Mouse (Mus musculus): ENCODE data around the gene D930048N14Rik. TPM values are rescaled to one million over a fixed set of nuclear protein-coding genes. Genes with fewer than 3 reads are reported as not detected.
"Not testable (repeated sequence)": the region's sequence is repeated elsewhere in the genome, so short reads cannot be mapped to it uniquely, and the experiment has no call there.

D930048N14Rik gene
- polyA plus RNA-seq, 1 experiment from 2014 or later: 1.2 TPM

- Histone ChIP-seq H3K9ac (peak overlapping the region; percentile 42; the same call in 1 of the 2 replicates), H3K4me2 (peak overlapping the region; percentile 60), H3K4me1 (replicated peaks) (peaks cover 25% of the 10 kb centered on the region)
- 95% methylated on average over 7 of the region's 7 CpGs for WGBS
- not testable (repeated sequence) for H3K36me3 ChIP-seq; H3K27ac ChIP-seq (replicated peaks); H3K9me3 ChIP-seq; ATAC-seq (ENCODE audit: low FRiP score, low read depth); H3K4me3 ChIP-seq; H3K27me3 ChIP-seq
Measured at GRCm38 (mm10) chr11:51616113-51616512, 34.6 kb upstream of the D930048N14Rik start.

- 3% methylated on average over 4 of the region's 4 CpGs for WGBS
- no peak overlapping the region for H3K27ac ChIP-seq (replicated peaks)
- 0 out of 2 replicates have a peak, but pooled peaks cover under 1% of the 10 kb centered on the region for H3K36me3 ChIP-seq
- peaks cover 25% of the 10 kb centered on the region for H3K4me1 ChIP-seq (replicated peaks)
- H3K4me2 ChIP-seq: no peak overlapping the region
- H3K9ac ChIP-seq: no peak overlapping the region
- H3K9me3 ChIP-seq: no peaks in the 10 kb centered on the region
- no peak for ATAC-seq (ENCODE audit: low FRiP score, low read depth)
- no peak overlapping the region for H3K4me3 ChIP-seq
- no peaks in the 10 kb centered on the region for H3K27me3 ChIP-seq
Measured at GRCm38 (mm10) chr11:51617693-51618092, 33.1 kb upstream of the D930048N14Rik start.

- 45% methylated on average over 8 of the region's 8 CpGs for WGBS
- Histone ChIP-seq H3K9ac (no peak overlapping the region), H3K27ac (replicated peaks) (no peak overlapping the region), H3K4me3 (peak overlapping the region; percentile 77), H3K36me3 (peaks cover 13% of the 10 kb centered on the region), H3K9me3 (no peaks in the 10 kb centered on the region), H3K4me1 (replicated peaks) (peaks cover 25% of the 10 kb centered on the region), H3K4me2 (peak overlapping the region; percentile 75), H3K27me3 (no peaks in the 10 kb centered on the region)
- ATAC-seq (ENCODE audit: low FRiP score, low read depth): no peak; the same call in 1 of the 2 replicates
Measured at GRCm38 (mm10) chr11:51618894-51619408, 31.8 kb upstream of the D930048N14Rik start.

GRCm38 (mm10) chr11:51619409-51620060 lies 31.2 kb upstream of the D930048N14Rik start, which contains the start of gene Nhp2:
Gene Nhp2, plus strand, starts transcription at chr11:51619735.
- under 1% methylated on average over 51 of the region's 51 CpGs for WGBS
- peaks cover 25% of the 10 kb centered on the region for H3K4me1 ChIP-seq (replicated peaks)
- peak within 1 kb of the TSS; percentile 77 for H3K4me3 ChIP-seq
- no peaks in the 10 kb centered on the region for H3K27me3 ChIP-seq
- H3K4me2 ChIP-seq: peak within 1 kb of the TSS; percentile 75
- no peaks in the 10 kb centered on the region for H3K9me3 ChIP-seq
- H3K36me3 ChIP-seq: peaks cover 19% of the 10 kb centered on the region
- H3K9ac ChIP-seq: peak within 1 kb of the TSS; percentile 55
- H3K27ac ChIP-seq (replicated peaks): 0 out of 2 replicates have a peak within 1 kb of the TSS, but pooled peaks have one; percentile 7
- ATAC-seq (ENCODE audit: low FRiP score, low read depth): peak; percentile 95

- 2% methylated on average over 11 of the region's 11 CpGs for WGBS
- H3K4me3 ChIP-seq: peak overlapping the region; percentile 77
- no peak for ATAC-seq (ENCODE audit: low FRiP score, low read depth)
- no peaks in the 10 kb centered on the region for H3K27me3 ChIP-seq
- peak overlapping the region; percentile 75 for H3K4me2 ChIP-seq
- H3K9ac ChIP-seq: peak overlapping the region; percentile 55
- H3K27ac ChIP-seq (replicated peaks): 0 out of 2 replicates have a peak overlapping the region, but pooled peaks have one; percentile 7
- H3K36me3 ChIP-seq: peaks cover 25% of the 10 kb centered on the region
- H3K4me1 ChIP-seq (replicated peaks): peaks cover 23% of the 10 kb centered on the region
- H3K9me3 ChIP-seq: no peaks in the 10 kb centered on the region
Measured at GRCm38 (mm10) chr11:51620084-51620483, 30.7 kb upstream of the D930048N14Rik start.

- Histone ChIP-seq H3K36me3 (peaks cover 39% of the 10 kb centered on the region), H3K4me3 (no peak overlapping the region), H3K4me1 (replicated peaks) (peaks cover 14% of the 10 kb centered on the region), H3K27me3 (no peaks in the 10 kb centered on the region), H3K9me3 (no peaks in the 10 kb centered on the region), H3K4me2 (no peak overlapping the region), H3K9ac (no peak overlapping the region), H3K27ac (replicated peaks) (no peak overlapping the region)
- WGBS: 89% methylated on average over 2 of the region's 2 CpGs
- ATAC-seq (ENCODE audit: low FRiP score, low read depth): no peak
Measured at GRCm38 (mm10) chr11:51621776-51622175, 29.0 kb upstream of the D930048N14Rik start.

- no peaks in the 10 kb centered on the region for H3K27me3 ChIP-seq
- H3K36me3 ChIP-seq: peaks cover 51% of the 10 kb centered on the region
- WGBS: 92% methylated on average over 7 of the region's 7 CpGs
- no peak overlapping the region for H3K9ac ChIP-seq
- H3K4me3 ChIP-seq: no peak overlapping the region
- peaks cover 14% of the 10 kb centered on the region for H3K4me1 ChIP-seq (replicated peaks)
- no peak overlapping the region for H3K27ac ChIP-seq (replicated peaks)
- no peak for ATAC-seq (ENCODE audit: low FRiP score, low read depth)
- no peak overlapping the region for H3K4me2 ChIP-seq
- no peaks in the 10 kb centered on the region for H3K9me3 ChIP-seq
Measured at GRCm38 (mm10) chr11:51622971-51623491, 27.7 kb upstream of the D930048N14Rik start.

GRCm38 (mm10) chr11:51625187-51625820 lies 25.4 kb upstream of the D930048N14Rik start:
- WGBS: 88% methylated on average over 5 of the region's 5 CpGs
- Histone ChIP-seq H3K4me2 (no peak overlapping the region), H3K4me1 (replicated peaks) (peaks cover 8% of the 10 kb centered on the region), H3K27me3 (no peaks in the 10 kb centered on the region), H3K27ac (replicated peaks) (no peak overlapping the region), H3K9me3 (no peaks in the 10 kb centered on the region), H3K36me3 (peaks cover 61% of the 10 kb centered on the region), H3K4me3 (no peak overlapping the region), H3K9ac (no peak overlapping the region)
- ATAC-seq (ENCODE audit: low FRiP score, low read depth): no peak

GRCm38 (mm10) chr11:51627425-51627824 lies 23.3 kb upstream of the D930048N14Rik start:
- Histone ChIP-seq H3K4me2 (no peak overlapping the region), H3K27ac (replicated peaks) (no peak overlapping the region), H3K36me3 (peaks cover 61% of the 10 kb centered on the region), H3K27me3 (no peaks in the 10 kb centered on the region), H3K4me3 (no peak overlapping the region), H3K9me3 (no peaks in the 10 kb centered on the region), H3K9ac (no peak overlapping the region), H3K4me1 (replicated peaks) (peaks cover under 1% of the 10 kb centered on the region; the same call in 1 of the 2 replicates)
- 92% methylated on average over 9 of the region's 9 CpGs for whole genome bisulfite sequencing
- no peak for ATAC-seq (ENCODE audit: low FRiP score, low read depth)

GRCm38 (mm10) chr11:51627907-51628306 lies 22.8 kb upstream of the D930048N14Rik start:
- Histone ChIP-seq H3K36me3 (peaks cover 58% of the 10 kb centered on the region), H3K4me1 (replicated peaks) (peaks cover 3% of the 10 kb centered on the region; the same call in 1 of the 2 replicates), H3K4me3 (no peak overlapping the region), H3K27me3 (no peaks in the 10 kb centered on the region), H3K9me3 (no peaks in the 10 kb centered on the region), H3K27ac (replicated peaks) (no peak overlapping the region), H3K4me2 (no peak overlapping the region), H3K9ac (no peak overlapping the region)
- no peak for ATAC-seq (ENCODE audit: low FRiP score, low read depth)
- 92% methylated on average over 8 of the region's 8 CpGs for WGBS

GRCm38 (mm10) chr11:51629651-51630314 lies 21.0 kb upstream of the D930048N14Rik start:
- ATAC-seq (ENCODE audit: low FRiP score, low read depth): no peak
- H3K4me2 ChIP-seq: no peak overlapping the region
- H3K9me3 ChIP-seq: no peaks in the 10 kb centered on the region
- peaks cover 39% of the 10 kb centered on the region for H3K36me3 ChIP-seq
- WGBS: 87% methylated on average over 15 of the region's 15 CpGs
- no peak overlapping the region for H3K9ac ChIP-seq
- no peaks in the 10 kb centered on the region for H3K27me3 ChIP-seq
- H3K27ac ChIP-seq (replicated peaks): no peak overlapping the region
- no peak overlapping the region for H3K4me3 ChIP-seq
- peaks cover 16% of the 10 kb centered on the region for H3K4me1 ChIP-seq (replicated peaks)
